Mouse (Mus musculus): ENCODE results near the gene Myo16. TPM values are rescaled to one million over a fixed set of nuclear protein-coding genes. Genes with fewer than 3 reads are reported as not detected.

Gene Myo16
- polyA plus RNA-seq, 1 experiment: not detected

- no peaks in the 10 kb centered on the region for H3K4me1 ChIP-seq (ENCODE audit: control insufficient read depth)
- H3K9me3 ChIP-seq (ENCODE audit: control insufficient read depth, low read length): no peaks in the 10 kb centered on the region
- H3K4me3 ChIP-seq (replicated peaks): no peak overlapping the region
- no peaks in the 10 kb centered on the region for H3K36me3 ChIP-seq (ENCODE audit: control insufficient read depth)
- no peaks in the 10 kb centered on the region for H3K27me3 ChIP-seq (ENCODE audit: control insufficient read depth)
- TF ChIP-seq TAL1 (IDR thresholded peaks at IDR 0.05; ENCODE audit: low read length): no peak
- no peak for TF ChIP-seq GATA1 (IDR thresholded peaks at IDR 0.05; ENCODE audit: low read length)
Measured at GRCm38 (mm10) chr8:10519276-10519675, 365.6 kb downstream of the Myo16 start.

- no peaks in the 10 kb centered on the region for H3K4me1 ChIP-seq (ENCODE audit: control insufficient read depth)
- TF ChIP-seq GATA1 (IDR thresholded peaks at IDR 0.05; ENCODE audit: low read length): no peak
- TF ChIP-seq TAL1 (IDR thresholded peaks at IDR 0.05; ENCODE audit: low read length): no peak
- no peaks in the 10 kb centered on the region for H3K27me3 ChIP-seq (ENCODE audit: control insufficient read depth)
- no peaks in the 10 kb centered on the region for H3K36me3 ChIP-seq (ENCODE audit: control insufficient read depth)
- no peak overlapping the region for H3K4me3 ChIP-seq (replicated peaks)
- H3K9me3 ChIP-seq (ENCODE audit: control insufficient read depth, low read length): no peaks in the 10 kb centered on the region
Measured at GRCm38 (mm10) chr8:10521463-10521862, 367.8 kb downstream of the Myo16 start.

- TF ChIP-seq TAL1 (IDR thresholded peaks at IDR 0.05; ENCODE audit: low read length) (no peak), GATA1 (IDR thresholded peaks at IDR 0.05; ENCODE audit: low read length) (no peak)
- no peak overlapping the region for H3K4me3 ChIP-seq (replicated peaks)
- H3K9me3 ChIP-seq (ENCODE audit: control insufficient read depth, low read length): no peaks in the 10 kb centered on the region
- no peaks in the 10 kb centered on the region for H3K27me3 ChIP-seq (ENCODE audit: control insufficient read depth)
- H3K4me1 ChIP-seq (ENCODE audit: control insufficient read depth): no peaks in the 10 kb centered on the region
- H3K36me3 ChIP-seq (ENCODE audit: control insufficient read depth): no peaks in the 10 kb centered on the region
Measured at GRCm38 (mm10) chr8:10525686-10526085, 372.0 kb downstream of the Myo16 start.

- Histone ChIP-seq H3K27me3 (ENCODE audit: control insufficient read depth) (no peaks in the 10 kb centered on the region), H3K9me3 (ENCODE audit: control insufficient read depth, low read length) (no peaks in the 10 kb centered on the region), H3K36me3 (ENCODE audit: control insufficient read depth) (no peaks in the 10 kb centered on the region), H3K4me3 (replicated peaks) (no peak overlapping the region), H3K4me1 (ENCODE audit: control insufficient read depth) (no peaks in the 10 kb centered on the region)
- TF ChIP-seq TAL1 (IDR thresholded peaks at IDR 0.05; ENCODE audit: low read length) (no peak), GATA1 (IDR thresholded peaks at IDR 0.05; ENCODE audit: low read length) (no peak)
Measured at GRCm38 (mm10) chr8:10526616-10527015, 372.9 kb downstream of the Myo16 start.

- no peaks in the 10 kb centered on the region for H3K9me3 ChIP-seq (ENCODE audit: control insufficient read depth, low read length)
- no peak overlapping the region for H3K4me3 ChIP-seq (replicated peaks)
- TF ChIP-seq GATA1 (IDR thresholded peaks at IDR 0.05; ENCODE audit: low read length) (no peak), TAL1 (IDR thresholded peaks at IDR 0.05; ENCODE audit: low read length) (no peak)
- no peaks in the 10 kb centered on the region for H3K36me3 ChIP-seq (ENCODE audit: control insufficient read depth)
- no peaks in the 10 kb centered on the region for H3K27me3 ChIP-seq (ENCODE audit: control insufficient read depth)
- no peaks in the 10 kb centered on the region for H3K4me1 ChIP-seq (ENCODE audit: control insufficient read depth)
Measured at GRCm38 (mm10) chr8:10534619-10535286, 381.0 kb downstream of the Myo16 start.

- peaks cover 2% of the 10 kb centered on the region; the same call in 1 of the 2 replicates for H3K9me3 ChIP-seq (ENCODE audit: control insufficient read depth, low read length)
- H3K4me3 ChIP-seq (replicated peaks): no peak overlapping the region
- no peak for TF ChIP-seq GATA1 (IDR thresholded peaks at IDR 0.05; ENCODE audit: low read length)
- no peak for TF ChIP-seq TAL1 (IDR thresholded peaks at IDR 0.05; ENCODE audit: low read length)
- H3K36me3 ChIP-seq (ENCODE audit: control insufficient read depth): no peaks in the 10 kb centered on the region
- no peaks in the 10 kb centered on the region for H3K27me3 ChIP-seq (ENCODE audit: control insufficient read depth)
- peaks cover 3% of the 10 kb centered on the region for H3K4me1 ChIP-seq (ENCODE audit: control insufficient read depth)
Measured at GRCm38 (mm10) chr8:10538319-10538718, 384.6 kb downstream of the Myo16 start.

GRCm38 (mm10) chr8:10539665-10540064 lies 386.0 kb downstream of the Myo16 start:
- peaks cover 8% of the 10 kb centered on the region for H3K9me3 ChIP-seq (ENCODE audit: control insufficient read depth, low read length)
- TF ChIP-seq GATA1 (IDR thresholded peaks at IDR 0.05; ENCODE audit: low read length) (no peak), TAL1 (IDR thresholded peaks at IDR 0.05; ENCODE audit: low read length) (no peak)
- H3K27me3 ChIP-seq (ENCODE audit: control insufficient read depth): no peaks in the 10 kb centered on the region
- no peak overlapping the region for H3K4me3 ChIP-seq (replicated peaks)
- H3K4me1 ChIP-seq (ENCODE audit: control insufficient read depth): peaks cover 3% of the 10 kb centered on the region
- no peaks in the 10 kb centered on the region for H3K36me3 ChIP-seq (ENCODE audit: control insufficient read depth)

- Histone ChIP-seq H3K4me1 (ENCODE audit: control insufficient read depth) (peaks cover 2% of the 10 kb centered on the region), H3K9me3 (ENCODE audit: control insufficient read depth, low read length) (peaks cover 8% of the 10 kb centered on the region), H3K27me3 (ENCODE audit: control insufficient read depth) (no peaks in the 10 kb centered on the region), H3K4me3 (replicated peaks) (no peak overlapping the region), H3K36me3 (ENCODE audit: control insufficient read depth) (no peaks in the 10 kb centered on the region)
- no peak for TF ChIP-seq GATA1 (IDR thresholded peaks at IDR 0.05; ENCODE audit: low read length)
- TF ChIP-seq TAL1 (IDR thresholded peaks at IDR 0.05; ENCODE audit: low read length): no peak
Measured at GRCm38 (mm10) chr8:10545890-10546289, 392.2 kb downstream of the Myo16 start.

GRCm38 (mm10) chr8:10546519-10546918 lies 392.8 kb downstream of the Myo16 start:
- Histone ChIP-seq H3K36me3 (ENCODE audit: control insufficient read depth) (no peaks in the 10 kb centered on the region), H3K4me3 (replicated peaks) (no peak overlapping the region), H3K9me3 (ENCODE audit: control insufficient read depth, low read length) (peaks cover 8% of the 10 kb centered on the region), H3K27me3 (ENCODE audit: control insufficient read depth) (no peaks in the 10 kb centered on the region), H3K4me1 (ENCODE audit: control insufficient read depth) (no peaks in the 10 kb centered on the region)
- TF ChIP-seq GATA1 (IDR thresholded peaks at IDR 0.05; ENCODE audit: low read length) (no peak), TAL1 (IDR thresholded peaks at IDR 0.05; ENCODE audit: low read length) (no peak)

All from erythroblast, embryonic 14.5 days (primary cell).